Mouse (Mus musculus) stomach, embryonic 16.5 days (tissue): ENCODE results near the gene Mfap1a. TPM values are rescaled to one million over a fixed set of nuclear protein-coding genes. Genes with fewer than 3 reads are reported as not detected.

ENCODE experiments used
- ATAC-seq: fragments of 200-750 bp; cut with Nextera tagmentation; 2 replicates; pipeline ENCODE4 v1.8.0; 2017; ENCODE audit warnings: moderate number of reproducible peaks, moderate TSS enrichment; ENCODE audit not compliant: insufficient read depth, low FRiP score
- H3K27ac ChIP-seq: fragments of 300-500 bp; sonication (generic); 2 replicates; pipeline ENCODE4 v1.5.1; 2014; ENCODE audit warnings: low read length
- H3K27me3 ChIP-seq: fragments of 300-500 bp; sonication (generic); 2 replicates; pipeline ENCODE4 v1.6.1; 2014; ENCODE audit warnings: low read length, control low read depth, mixed read lengths; ENCODE audit not compliant: control insufficient read depth, insufficient read depth
- H3K36me3 ChIP-seq: fragments of 300-500 bp; sonication (generic); 2 replicates; pipeline ENCODE4 v1.6.1; 2014; ENCODE audit warnings: low read length; ENCODE audit not compliant: control insufficient read depth, insufficient read depth
- H3K4me1 ChIP-seq: fragments of 300-500 bp; sonication (generic); 2 replicates; pipeline ENCODE4 v1.6.1; 2014; ENCODE audit warnings: low read length, control low read depth, mixed read lengths; ENCODE audit not compliant: control insufficient read depth, insufficient read depth
- H3K4me2 ChIP-seq: fragments of 300-500 bp; sonication (generic); 2 replicates; pipeline ENCODE4 v1.6.1; 2014; ENCODE audit warnings: low read depth, low read length, mixed read lengths
- H3K4me3 ChIP-seq: fragments of 300-500 bp; sonication (generic); replicated peaks from 2 replicates; pipeline ENCODE4 v1.5.1; 2014; ENCODE audit warnings: mild to moderate bottlenecking, low read length
- H3K9ac ChIP-seq: fragments of 300-500 bp; sonication (generic); 2 replicates; pipeline ENCODE4 v1.6.1; 2014; ENCODE audit warnings: low read length
- H3K9me3 ChIP-seq: fragments of 300-500 bp; sonication (generic); replicated peaks from 2 replicates; pipeline ENCODE4 v1.6.1; 2016; ENCODE audit warnings: low read length, control low read depth; ENCODE audit not compliant: control insufficient read depth
- WGBS: fragments of 180-500 bp; shearing (Covaris S2); extraction: QIAGEN DNeasy Blood & Tissue Kit; methylation state at CpG from one replicate; pipeline ENCODE4 v1.1.7; 2014; 5-methylcytosine and 5-hydroxymethylcytosine counted together
- microRNA-seq: library from miRNA; unstranded; fragments of <30 nt; microRNA quantifications from one replicate; pipeline ENCODE4, GENCODE M21; 2016
- polyA plus RNA-seq: library from polyadenylated mRNA; unstranded; fragments of >200 nt; fragmentation: Nextera tagmentation; extraction: Ambion mirVana; gene quantifications from 2 replicates; pipeline ENCODE4 v1.2.1, GENCODE M21; 2015

The Mfap1a gene
- polyA plus RNA-seq, 1 experiment from 2014 or later = 28.5 TPM

DNA sequence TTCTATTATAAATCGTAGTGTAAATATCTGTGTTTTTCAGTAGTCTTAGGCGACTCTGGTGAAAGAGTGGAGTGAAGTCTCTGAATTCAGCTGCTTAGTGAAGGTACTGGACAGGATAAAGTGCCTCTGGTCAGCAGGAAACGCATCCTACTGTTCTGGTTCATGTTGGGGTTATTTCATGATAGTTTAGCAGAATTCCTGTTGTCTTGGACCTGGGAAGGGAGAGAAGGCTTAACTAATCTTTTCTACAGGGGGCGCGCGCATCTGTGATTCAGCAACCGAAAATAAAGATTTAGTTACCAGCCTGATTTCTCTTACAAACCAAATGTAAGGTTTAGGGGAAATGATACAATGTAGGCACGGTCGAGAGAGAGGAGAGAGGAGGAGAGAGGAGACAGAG lies 58.3 kb downstream of the Mfap1a start:
- Histone ChIP-seq H3K9me3 (no peaks in the 10 kb centered on the region), H3K36me3 (no peaks in the 10 kb centered on the region), H3K27ac (peak overlapping the region; percentile 97), H3K27me3 (no peaks in the 10 kb centered on the region), H3K4me2 (peak overlapping the region; percentile 78), H3K4me3 (peak overlapping the region; percentile 94), H3K4me1 (peaks cover 21% of the 10 kb centered on the region; the same call in 1 of the 2 replicates), H3K9ac (peak overlapping the region; percentile 74)
- WGBS = 12% methylated on average over 9 of the region's 9 CpGs
- no peak for ATAC-seq

- Histone ChIP-seq H3K4me2 (no peak overlapping the region), H3K4me1 (peaks cover 18% of the 10 kb centered on the region), H3K4me3 (no peak overlapping the region), H3K27me3 (no peaks in the 10 kb centered on the region), H3K36me3 (no peaks in the 10 kb centered on the region), H3K27ac (no peak overlapping the region), H3K9ac (no peak overlapping the region), H3K9me3 (no peaks in the 10 kb centered on the region)
- WGBS = 72% methylated on average over 3 of the region's 3 CpGs
- no peak for ATAC-seq
Measured at GRCm38 (mm10) chr2:121447006-121447405, 59.5 kb downstream of the Mfap1a start.

GRCm38 (mm10) chr2:121446506-121446905 lies 60.0 kb downstream of the Mfap1a start:
- H3K4me3 ChIP-seq = no peak overlapping the region
- no peaks in the 10 kb centered on the region for H3K36me3 ChIP-seq
- H3K27ac ChIP-seq = no peak overlapping the region
- H3K27me3 ChIP-seq = no peaks in the 10 kb centered on the region
- no peak overlapping the region for H3K4me2 ChIP-seq
- H3K9ac ChIP-seq = no peak overlapping the region
- no peaks in the 10 kb centered on the region for H3K9me3 ChIP-seq
- H3K4me1 ChIP-seq = peaks cover 22% of the 10 kb centered on the region
- ATAC-seq = no peak
- WGBS = 86% methylated on average over 4 of the region's 4 CpGs

DNA sequence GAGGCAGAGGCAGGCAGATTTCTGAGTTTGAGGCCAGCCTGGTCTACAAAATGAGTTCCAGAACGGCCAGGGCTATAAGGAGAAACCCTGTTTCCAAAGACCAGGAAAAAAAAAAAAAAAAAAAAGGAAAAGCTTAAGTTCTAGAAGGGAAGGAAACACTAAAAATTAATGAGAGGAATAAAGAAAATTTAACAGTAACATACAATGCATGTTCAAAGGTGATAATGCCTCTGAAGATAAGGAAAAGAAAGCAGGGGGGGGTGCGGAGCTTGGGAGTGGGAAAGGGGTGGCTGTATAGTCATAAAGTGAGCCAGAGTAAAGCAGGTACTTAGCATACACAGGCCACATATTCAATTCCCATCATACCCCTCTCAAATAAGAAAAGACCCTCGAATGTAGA lies 61.3 kb downstream of the Mfap1a start:
- no peaks in the 10 kb centered on the region for H3K36me3 ChIP-seq
- 77% methylated on average over 3 of the region's 3 CpGs for WGBS
- no peak overlapping the region for H3K4me2 ChIP-seq
- H3K27ac ChIP-seq = no peak overlapping the region
- no peak overlapping the region for H3K4me3 ChIP-seq
- no peak for ATAC-seq
- no peak overlapping the region for H3K9ac ChIP-seq
- H3K9me3 ChIP-seq = no peaks in the 10 kb centered on the region
- no peaks in the 10 kb centered on the region for H3K27me3 ChIP-seq
- H3K4me1 ChIP-seq = peaks cover 11% of the 10 kb centered on the region

GRCm38 (mm10) chr2:121444178-121444577 lies 62.3 kb downstream of the Mfap1a start, which contains the start of gene Ell3:
Ell3 (minus strand) TSS chr2:121444278.
- H3K4me2 ChIP-seq = peak within 1 kb of the TSS; percentile 81
- no peak within 1 kb of the TSS for H3K4me3 ChIP-seq
- no peak within 1 kb of the TSS for H3K9ac ChIP-seq
- H3K9me3 ChIP-seq = no peaks in the 10 kb centered on the region
- no peaks in the 10 kb centered on the region for H3K27me3 ChIP-seq
- no peak for ATAC-seq
- WGBS = 86% methylated on average over 1 of the region's 1 CpGs
- H3K36me3 ChIP-seq = 0 out of 2 replicates have a peak, but pooled peaks cover 3% of the 10 kb centered on the region
- peaks cover 11% of the 10 kb centered on the region for H3K4me1 ChIP-seq
- H3K27ac ChIP-seq = no peak within 1 kb of the TSS

DNA sequence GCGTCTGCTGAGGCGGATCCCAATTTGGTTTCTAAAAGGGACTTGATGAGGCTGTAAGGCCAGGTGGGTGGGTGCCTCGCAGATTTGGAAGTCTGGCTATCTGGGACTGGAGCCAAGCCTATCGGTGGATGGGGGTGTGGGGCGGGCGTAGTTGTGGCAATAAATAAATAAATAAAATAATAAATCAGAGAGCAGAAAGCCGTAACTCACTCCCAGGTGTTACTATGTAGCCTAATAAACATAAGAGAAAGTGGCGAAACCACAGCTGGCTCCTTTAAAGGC lies 63.5 kb downstream of the Mfap1a start:
- Histone ChIP-seq H3K4me3 (peak overlapping the region; percentile 53), H3K36me3 (peaks cover 6% of the 10 kb centered on the region), H3K9me3 (no peaks in the 10 kb centered on the region), H3K4me2 (peak overlapping the region; percentile 81), H3K27ac (no peak overlapping the region), H3K9ac (peak overlapping the region; percentile 60), H3K27me3 (no peaks in the 10 kb centered on the region), H3K4me1 (peaks cover 11% of the 10 kb centered on the region)
- no peak for ATAC-seq
- 7% methylated on average over 8 of the region's 8 CpGs for WGBS

GRCm38 (mm10) chr2:121442259-121443067 lies 64.0 kb downstream of the Mfap1a start:
- Histone ChIP-seq H3K9ac (peak overlapping the region; percentile 60), H3K4me1 (peaks cover 11% of the 10 kb centered on the region), H3K9me3 (no peaks in the 10 kb centered on the region), H3K4me2 (peak overlapping the region; percentile 81), H3K27ac (no peak overlapping the region), H3K27me3 (no peaks in the 10 kb centered on the region), H3K4me3 (peak overlapping the region; percentile 53), H3K36me3 (peaks cover 12% of the 10 kb centered on the region)
- peak; percentile 93 for ATAC-seq
- WGBS = under 1% methylated on average over 30 of the region's 30 CpGs

Small RNAs within 50 kb of the gene (microRNA-seq; reads per million reads assigned to microRNA genes)
- not detected for gene Gm22953

Other genes starting within 250 kb of the Mfap1a start
- gene Trp53bp1, start 235.3 kb downstream of the Mfap1a start, polyA plus RNA-seq = 50.0 and 55.5 TPM in 2 replicates
- gene Map1a, start 217.1 kb downstream of the Mfap1a start, polyA plus RNA-seq = 3.2 and 3.5 TPM in 2 replicates
- 19.3 and 21.2 TPM in 2 replicates for gene Ppip5k1, start 151.3 kb downstream of the Mfap1a start, polyA plus RNA-seq
- gene Ckmt1, start 149.0 kb downstream of the Mfap1a start, polyA plus RNA-seq = 260 and 360 TPM in 2 replicates
- not detected in 2 replicates for gene Strc, start 119.5 kb downstream of the Mfap1a start, polyA plus RNA-seq
- 880 and 909 TPM in 2 replicates for gene Pdia3, start 92.9 kb downstream of the Mfap1a start, polyA plus RNA-seq
- 1.3 and 1.6 TPM in 2 replicates for gene Catsper2, start 92.9 kb downstream of the Mfap1a start, polyA plus RNA-seq
- 8.7 and 8.8 TPM in 2 replicates for gene Ell3, start 62.4 kb downstream of the Mfap1a start, polyA plus RNA-seq
- gene Serf2, start 57.5 kb downstream of the Mfap1a start, polyA plus RNA-seq = 439 and 496 TPM in 2 replicates
- gene Hypk, start 53.4 kb downstream of the Mfap1a start, polyA plus RNA-seq = 86.0 and 107 TPM in 2 replicates
- gene Serinc4, start 49.9 kb downstream of the Mfap1a start, polyA plus RNA-seq = 0.25 and 0.46 TPM in 2 replicates
- gene Mfap1b, start 32.6 kb downstream of the Mfap1a start, polyA plus RNA-seq = 48.6 and 53.4 TPM in 2 replicates
- 5.2 and 6.9 TPM in 2 replicates for gene Wdr76, start 58 bp upstream of the Mfap1a start, polyA plus RNA-seq